Mouse (Mus musculus): ENCODE data around the gene Proser3.

Gene Proser3

GRCm38 (mm10) chr7:30588676-30589434 is 36.8 kb upstream of the Proser3 start, which contains the start of gene Kmt2b:
Gene Kmt2b, minus strand, starts transcription at chr7:30588726.
- POLR2A ChIA-PET: interaction anchor here (0.5 to 12.5 kb wide), 40 partner anchors 9 to 368 kb away, joined by 3 to 149 read pairs (median 5); partner anchors contain the start of genes Wdr62 (in 3 of the 4), Zbtb32 (in 3 of the 4), Cox6b1 (in 2 of the 4) and Gm49396 (in 2 of the 4)

GRCm38 (mm10) chr7:30587842-30588667 is 36.0 kb upstream of the Proser3 start:
- CTCF ChIA-PET: interaction anchor here (0.6 to 6.8 kb wide), 12 partner anchors 10 to 251 kb away, joined by 3 to 43 read pairs (median 5); partner anchors contain the start of gene Zbtb32 (in 2 of the 4)

More at GRCm38 (mm10) chr7:30588676-30589434, 36.8 kb upstream of the Proser3 start, which contains the start of gene Kmt2b:
- CTCF ChIA-PET: interaction anchor here (0.6 to 6.8 kb wide), 17 partner anchors 9 to 509 kb away, joined by 3 to 43 read pairs (median 5); partner anchors contain the start of genes Zbtb32 (in 2 of the 4) and Upk1a (in 1 of the 4)

GRCm38 (mm10) chr7:30586455-30587020 is 34.4 kb upstream of the Proser3 start:
- ChIA-PET CTCF (interaction anchor here in 2 of 4 experiments (0.6 to 0.7 kb wide), 2 partner anchors 18 to 22 kb away, joined by 3 to 4 read pairs; no protein-coding TSS in a partner anchor), POLR2A (interaction anchor here in 2 of 4 experiments (0.7 to 12.5 kb wide), 15 partner anchors 8 to 39 kb away, joined by 3 to 149 read pairs (median 4); partner anchors contain the start of genes Cox6b1 (in 1 of the 2), Gm49396 (in 1 of the 2), Hspb6 (in 1 of the 2) and Proser3 (in 1 of the 2))

More at GRCm38 (mm10) chr7:30587842-30588667, 36.0 kb upstream of the Proser3 start:
- POLR2A ChIA-PET: interaction anchor here (0.5 to 12.5 kb wide), 41 partner anchors 9 to 1910 kb away, joined by 3 to 149 read pairs (median 5); partner anchors contain the start of genes Cox6b1 (in 3 of the 4), Zbtb32 (in 3 of the 4), Gm49396 (in 2 of the 4) and Haus5 (in 2 of the 4)

GRCm38 (mm10) chr7:30585170-30585569 is 33.1 kb upstream of the Proser3 start:
- POLR2A ChIA-PET: interaction anchor here in 3 of 4 experiments (0.6 to 12.5 kb wide), 16 partner anchors 9 to 1430 kb away, joined by 3 to 149 read pairs (median 4); partner anchors contain the start of genes Gm49396 (in 2 of the 3), Psenen (in 2 of the 3) and U2af1l4 (in 2 of the 3)
- CTCF ChIA-PET: interaction anchor here in 2 of 4 experiments (1.0 to 1.1 kb wide), 2 partner anchors 22 to 28 kb away, joined by 3 to 6 read pairs; partner anchors contain the start of genes Gm49396 (in 1 of the 2), Psenen (in 1 of the 2) and U2af1l4 (in 1 of the 2)

GRCm38 (mm10) chr7:30584339-30584738 is 32.2 kb upstream of the Proser3 start:
- ChIA-PET CTCF (interaction anchor here in 1 of 4 experiments (1.0 kb wide), 1 partner anchor 29 kb away, joined by 3 read pairs; no protein-coding TSS in a partner anchor), POLR2A (interaction anchor here in 3 of 4 experiments (0.6 to 12.5 kb wide), 10 partner anchors 8 to 51 kb away, joined by 3 to 149 read pairs (median 6); partner anchors contain the start of genes Gm49396 (in 1 of the 3), Psenen (in 1 of the 3) and U2af1l4 (in 1 of the 3))

- ChIA-PET CTCF (interaction anchor here in 1 of 4 experiments (0.6 kb wide), 1 partner anchor 1640 kb away, joined by 3 read pairs; no protein-coding TSS in a partner anchor), POLR2A (interaction anchor here in 3 of 4 experiments (0.8 to 12.5 kb wide), 10 partner anchors 9 to 179 kb away, joined by 3 to 149 read pairs (median 5); partner anchors contain the start of genes Hspb6 (in 2 of the 3) and Proser3 (in 2 of the 3))
Measured at GRCm38 (mm10) chr7:30581547-30581946, 29.4 kb upstream of the Proser3 start.

GRCm38 (mm10) chr7:30579950-30580349 is 27.9 kb upstream of the Proser3 start:
- ChIA-PET POLR2A (interaction anchor here in 3 of 4 experiments (0.8 to 12.5 kb wide), 9 partner anchors 7 to 29 kb away, joined by 3 to 149 read pairs (median 5); partner anchors contain the start of genes Gm49396 (in 1 of the 3), Psenen (in 1 of the 3) and U2af1l4 (in 1 of the 3)), CTCF (interaction anchor here in 1 of 4 experiments (1.3 kb wide), 1 partner anchor 28 kb away, joined by 3 read pairs; no protein-coding TSS in a partner anchor)

- ChIA-PET POLR2A (interaction anchor here in 3 of 4 experiments (0.6 to 11.1 kb wide), 17 partner anchors 8 to 292 kb away, joined by 3 to 149 read pairs (median 4); partner anchors contain the start of genes Gm49396 (in 2 of the 3), Kmt2b (in 2 of the 3), Psenen (in 2 of the 3) and U2af1l4 (in 2 of the 3)), CTCF (interaction anchor here in 1 of 4 experiments (1.7 kb wide), 1 partner anchor 16 kb away, joined by 5 read pairs; the partner anchor contains the start of gene Kmt2b)
Measured at GRCm38 (mm10) chr7:30572969-30573368, 20.9 kb upstream of the Proser3 start.

- POLR2A ChIA-PET: interaction anchor here in 3 of 4 experiments (0.6 to 11.1 kb wide), 19 partner anchors 9 to 292 kb away, joined by 3 to 149 read pairs (median 4); partner anchors contain the start of genes Gm49396 (in 2 of the 3), Kmt2b (in 2 of the 3), Proser3 (in 2 of the 3) and Psenen (in 2 of the 3)
- CTCF ChIA-PET: interaction anchor here in 1 of 4 experiments (1.7 kb wide), 1 partner anchor 16 kb away, joined by 5 read pairs; the partner anchor contains the start of gene Kmt2b
Measured at GRCm38 (mm10) chr7:30572389-30572788, 20.3 kb upstream of the Proser3 start.

GRCm38 (mm10) chr7:30567555-30567954 is 15.5 kb upstream of the Proser3 start:
- POLR2A ChIA-PET: interaction anchor here (0.7 to 11.1 kb wide), 21 partner anchors 8 to 485 kb away, joined by 3 to 149 read pairs (median 5); partner anchors contain the start of genes Hspb6 (in 2 of the 4), Kmt2b (in 2 of the 4), Proser3 (in 2 of the 4) and Lin37 (in 1 of the 4)

GRCm38 (mm10) chr7:30566033-30566432 is 13.9 kb upstream of the Proser3 start:
- POLR2A ChIA-PET: interaction anchor here in 3 of 4 experiments (0.5 to 11.1 kb wide), 12 partner anchors 8 to 84 kb away, joined by 3 to 149 read pairs (median 8); partner anchors contain the start of genes Kmt2b (in 2 of the 3), Cox6b1 (in 1 of the 3), Hspb6 (in 1 of the 3) and Lin37 (in 1 of the 3)

More at GRCm38 (mm10) chr7:30567555-30567954, 15.5 kb upstream of the Proser3 start:
- CTCF ChIA-PET: interaction anchor here in 3 of 4 experiments (0.5 to 1.9 kb wide), 5 partner anchors 10 to 296 kb away, joined by 3 to 7 read pairs (median 3); no protein-coding TSS in a partner anchor

GRCm38 (mm10) chr7:30564970-30565571 is 13.0 kb upstream of the Proser3 start, which contains the start of gene Igflr1:
Gene Igflr1, plus strand, starts transcription at chr7:30565427.
- ChIA-PET CTCF (no interaction called here), POLR2A (interaction anchor here in 1 of 4 experiments (1.8 to 2.2 kb wide), 3 partner anchors 9 to 15 kb away, joined by 5 to 20 read pairs (median 12); no protein-coding TSS in a partner anchor)

More at GRCm38 (mm10) chr7:30566033-30566432, 13.9 kb upstream of the Proser3 start:
- CTCF ChIA-PET: interaction anchor here in 1 of 4 experiments (1.9 kb wide), 1 partner anchor 8 kb away, joined by 4 read pairs; no protein-coding TSS in a partner anchor

- POLR2A ChIA-PET: interaction anchor here in 3 of 4 experiments (1.0 to 2.9 kb wide), 13 partner anchors 9 to 101 kb away, joined by 3 to 20 read pairs (median 5); partner anchors contain the start of genes Cox6b1 (in 1 of the 3), Haus5 (in 1 of the 3), Hspb6 (in 1 of the 3) and Proser3 (in 1 of the 3)
- CTCF ChIA-PET: interaction anchor here in 1 of 4 experiments (1.4 kb wide), 1 partner anchor 44 kb away, joined by 6 read pairs; no protein-coding TSS in a partner anchor
Measured at GRCm38 (mm10) chr7:30563906-30564280, 11.8 kb upstream of the Proser3 start.

GRCm38 (mm10) chr7:30563117-30563905 is 11.2 kb upstream of the Proser3 start, which contains the start of the genes U2af1l4, Gm49396 and Psenen:
Gene U2af1l4, plus strand, starts transcription at chr7:30563301.
Gene Gm49396, plus strand, starts transcription at chr7:30563344.
Gene Psenen, minus strand, starts transcription at chr7:30563627.
- CTCF ChIA-PET: interaction anchor here (0.5 to 1.4 kb wide), 7 partner anchors 11 to 410 kb away, joined by 3 to 8 read pairs (median 4); partner anchors contain the start of genes Hspb6 (in 1 of the 4), Lsr (in 1 of the 4) and Proser3 (in 1 of the 4)

More at GRCm38 (mm10) chr7:30563117-30563905, 11.2 kb upstream of the Proser3 start, which contains the start of the genes U2af1l4, Gm49396 and Psenen:
- POLR2A ChIA-PET: interaction anchor here in 3 of 4 experiments (0.9 to 2.9 kb wide), 25 partner anchors 10 to 580 kb away, joined by 3 to 32 read pairs (median 4); partner anchors contain the start of genes Hspb6 (in 2 of the 3), Proser3 (in 2 of the 3), Cox6b1 (in 1 of the 3) and Haus5 (in 1 of the 3)
